Mouse (Mus musculus): ENCODE results near the gene Gm3173. TPM values are rescaled to one million over a fixed set of nuclear protein-coding genes. Genes with fewer than 3 reads are reported as not detected.
"Not testable (repeated sequence)": the region's sequence is repeated elsewhere in the genome, so short reads cannot be mapped to it uniquely, and the experiment has no call there.

Gene Gm3173
- polyA plus RNA-seq (2015; fragmentation: Nextera tagmentation; extraction: Ambion mirVana) = 2.0 and 3.5 TPM in 2 replicates

- H3K9ac ChIP-seq; H3K27me3 ChIP-seq; H3K4me2 ChIP-seq; H3K4me3 ChIP-seq; H3K4me1 ChIP-seq (replicated peaks); H3K36me3 ChIP-seq; H3K27ac ChIP-seq (replicated peaks); ATAC-seq (ENCODE audit: low FRiP score, low read depth); H3K9me3 ChIP-seq: not testable (repeated sequence)
Measured at GRCm38 (mm10) chr14:4430692-4431091, at the start of gene Gm3173. TSS of gene Gm3173 (plus strand) at chr14:4430992.

GRCm38 (mm10) chr14:4385606-4386005 lies 45.2 kb upstream of the Gm3173 start:
- H3K27ac ChIP-seq (replicated peaks); ATAC-seq (ENCODE audit: low FRiP score, low read depth): not testable (repeated sequence)

DNA sequence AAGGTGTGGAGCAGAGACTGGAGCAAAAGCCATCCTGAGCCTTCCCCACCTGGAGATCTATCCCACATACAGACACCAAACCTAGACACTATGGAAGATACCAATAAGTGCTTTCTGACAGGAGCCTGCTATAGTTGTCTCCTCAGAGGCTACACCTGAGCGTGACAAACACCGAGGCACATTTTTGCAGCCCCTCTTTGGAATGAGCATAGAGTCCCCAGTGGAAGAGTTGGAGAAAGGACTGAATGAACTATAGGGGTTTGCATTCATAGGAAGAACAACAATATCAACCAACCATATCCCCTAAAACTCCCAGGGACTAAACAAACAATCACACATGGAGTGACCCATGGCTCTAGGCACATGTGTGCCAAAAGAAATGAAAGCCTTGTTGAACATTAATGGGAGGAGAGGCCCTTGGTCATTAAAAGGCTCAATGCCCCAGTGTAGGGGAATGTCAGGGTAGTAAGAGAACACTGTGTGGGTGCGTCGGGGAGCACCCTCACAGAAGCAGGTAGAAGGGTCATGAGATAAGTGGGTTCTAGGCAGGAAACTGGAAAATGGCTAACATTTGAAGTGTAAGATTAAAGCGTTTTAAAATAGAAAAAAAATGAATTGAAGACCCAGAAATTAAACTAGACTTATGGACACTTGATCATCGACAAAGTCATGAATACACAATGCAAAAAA lies 37.8 kb upstream of the Gm3173 start:
- ATAC-seq (ENCODE audit: low FRiP score, low read depth); H3K4me3 ChIP-seq; H3K4me2 ChIP-seq; H3K27me3 ChIP-seq; H3K27ac ChIP-seq (replicated peaks); H3K9me3 ChIP-seq; H3K36me3 ChIP-seq; H3K4me1 ChIP-seq (replicated peaks); H3K9ac ChIP-seq: not testable (repeated sequence)
- 93% methylated on average over 4 of the region's 6 CpGs for WGBS

More at GRCm38 (mm10) chr14:4385606-4386005, 45.2 kb upstream of the Gm3173 start:
- not testable (repeated sequence) for H3K27me3 ChIP-seq; H3K4me3 ChIP-seq; H3K4me2 ChIP-seq; H3K36me3 ChIP-seq; H3K4me1 ChIP-seq (replicated peaks); H3K9ac ChIP-seq; H3K9me3 ChIP-seq

GRCm38 (mm10) chr14:4397226-4397625 lies 33.6 kb upstream of the Gm3173 start, which contains the start of gene Gm3159:
TSS of gene Gm3159 (plus strand) at chr14:4397526.
- 86% methylated on average over 2 of the region's 3 CpGs for WGBS
- not testable (repeated sequence) for H3K4me1 ChIP-seq (replicated peaks); H3K9ac ChIP-seq; H3K4me3 ChIP-seq; H3K4me2 ChIP-seq; H3K27me3 ChIP-seq; ATAC-seq (ENCODE audit: low FRiP score, low read depth); H3K27ac ChIP-seq (replicated peaks); H3K36me3 ChIP-seq; H3K9me3 ChIP-seq

GRCm38 (mm10) chr14:4398624-4399023 lies 32.2 kb upstream of the Gm3173 start:
- not testable (repeated sequence) for H3K36me3 ChIP-seq; H3K4me1 ChIP-seq (replicated peaks); H3K27ac ChIP-seq (replicated peaks); H3K27me3 ChIP-seq; H3K4me2 ChIP-seq; H3K4me3 ChIP-seq; ATAC-seq (ENCODE audit: low FRiP score, low read depth); H3K9me3 ChIP-seq; H3K9ac ChIP-seq

GRCm38 (mm10) chr14:4400115-4400789 lies 30.5 kb upstream of the Gm3173 start:
- H3K27me3 ChIP-seq; H3K4me2 ChIP-seq; H3K4me1 ChIP-seq (replicated peaks); H3K4me3 ChIP-seq; H3K36me3 ChIP-seq; H3K9me3 ChIP-seq; ATAC-seq (ENCODE audit: low FRiP score, low read depth); H3K27ac ChIP-seq (replicated peaks); H3K9ac ChIP-seq: not testable (repeated sequence)
- 89% methylated on average over 5 of the region's 5 CpGs for WGBS

GRCm38 (mm10) chr14:4401245-4401644 lies 29.5 kb upstream of the Gm3173 start:
- H3K9me3 ChIP-seq; H3K27ac ChIP-seq (replicated peaks); H3K4me3 ChIP-seq; H3K9ac ChIP-seq; H3K27me3 ChIP-seq; ATAC-seq (ENCODE audit: low FRiP score, low read depth); H3K4me1 ChIP-seq (replicated peaks); H3K36me3 ChIP-seq; H3K4me2 ChIP-seq: not testable (repeated sequence)
- 86% methylated on average over 5 of the region's 5 CpGs for WGBS

GRCm38 (mm10) chr14:4403840-4404239 lies 27.0 kb upstream of the Gm3173 start:
- H3K4me1 ChIP-seq (replicated peaks); H3K4me3 ChIP-seq; H3K4me2 ChIP-seq; H3K27ac ChIP-seq (replicated peaks); H3K9ac ChIP-seq; ATAC-seq (ENCODE audit: low FRiP score, low read depth); H3K36me3 ChIP-seq; H3K9me3 ChIP-seq; H3K27me3 ChIP-seq: not testable (repeated sequence)

- H3K27ac ChIP-seq (replicated peaks); H3K36me3 ChIP-seq: not testable (repeated sequence)
- WGBS = 75% methylated on average over 1 of the region's 1 CpGs
Measured at GRCm38 (mm10) chr14:4409939-4410338, 20.9 kb upstream of the Gm3173 start.

GRCm38 (mm10) chr14:4414965-4415835 lies 15.6 kb upstream of the Gm3173 start, which contains the start of gene Gm3164:
TSS of gene Gm3164 (plus strand) at chr14:4415448.
- H3K9me3 ChIP-seq; ATAC-seq (ENCODE audit: low FRiP score, low read depth); H3K36me3 ChIP-seq; H3K27me3 ChIP-seq; H3K4me1 ChIP-seq (replicated peaks): not testable (repeated sequence)
- peak within 1 kb of the TSS; percentile 58 for H3K4me2 ChIP-seq
- H3K27ac ChIP-seq (replicated peaks) = peak within 1 kb of the TSS; percentile 39; the same call in 1 of the 2 replicates
- peak within 1 kb of the TSS; percentile 51 for H3K4me3 ChIP-seq
- WGBS = 2% methylated on average over 34 of the region's 59 CpGs
- H3K9ac ChIP-seq = peak within 1 kb of the TSS; percentile 53

More at GRCm38 (mm10) chr14:4409939-4410338, 20.9 kb upstream of the Gm3173 start:
- not testable (repeated sequence) for H3K9ac ChIP-seq; H3K4me3 ChIP-seq; H3K4me2 ChIP-seq; H3K4me1 ChIP-seq (replicated peaks); H3K9me3 ChIP-seq; H3K27me3 ChIP-seq; ATAC-seq (ENCODE audit: low FRiP score, low read depth)

- H3K9me3 ChIP-seq; H3K4me3 ChIP-seq; H3K36me3 ChIP-seq; H3K9ac ChIP-seq; H3K27ac ChIP-seq (replicated peaks); ATAC-seq (ENCODE audit: low FRiP score, low read depth); H3K4me1 ChIP-seq (replicated peaks); H3K27me3 ChIP-seq; H3K4me2 ChIP-seq: not testable (repeated sequence)
- WGBS = 90% methylated on average over 1 of the region's 2 CpGs
Measured at GRCm38 (mm10) chr14:4481445-4481844, 50.7 kb downstream of the Gm3173 start, which contains the start of gene Gm3182. TSS of gene Gm3182 (plus strand) at chr14:4481745.

DNA sequence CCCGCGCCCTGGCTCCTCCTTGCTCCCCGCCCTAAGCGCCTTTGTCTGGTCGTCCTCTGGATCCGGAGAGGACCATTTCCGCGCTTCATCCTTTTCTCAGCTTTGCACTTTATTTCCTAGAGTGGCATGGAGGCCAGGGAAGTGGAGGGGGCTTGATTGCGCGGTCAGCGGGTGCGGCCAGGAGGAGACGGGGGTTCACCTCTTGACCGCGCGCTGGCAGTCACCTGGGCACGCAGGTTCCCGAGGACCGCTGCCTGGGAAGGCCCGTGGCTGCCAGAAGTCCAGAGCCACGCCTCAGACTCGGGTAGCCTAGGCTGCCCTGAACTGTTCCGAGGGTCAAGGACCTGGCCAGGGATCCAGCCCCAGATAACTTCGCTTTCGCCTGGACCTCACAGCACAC lies 68.6 kb downstream of the Gm3173 start:
- Histone ChIP-seq H3K9ac (0 out of 2 replicates have a peak overlapping the region, but pooled peaks have one; percentile 36), H3K4me2 (peak overlapping the region; percentile 54), H3K27ac (replicated peaks) (peak overlapping the region; percentile 63), H3K4me3 (peak overlapping the region; percentile 40)
- WGBS = 4% methylated on average over 17 of the region's 25 CpGs
- not testable (repeated sequence) for H3K36me3 ChIP-seq; ATAC-seq (ENCODE audit: low FRiP score, low read depth); H3K27me3 ChIP-seq; H3K9me3 ChIP-seq; H3K4me1 ChIP-seq (replicated peaks)

Data from hindbrain, embryonic 15.5 days (tissue).